Mouse (Mus musculus): ENCODE measurements around the gene Hoxc9. TPM values are rescaled to one million over a fixed set of nuclear protein-coding genes. Genes with fewer than 3 reads are reported as not detected.

The Hoxc9 gene
- polyA plus RNA-seq, 1 experiment = 0.22 TPM

GRCm38 (mm10) chr15:103000501-103000901 is 24.3 kb downstream of the Hoxc9 start:
- Histone ChIP-seq H3K27me3 (ENCODE audit: control insufficient read depth, insufficient read depth, low read length) (peaks cover 69% of the 10 kb centered on the region), H3K36me3 (ENCODE audit: control insufficient read depth, insufficient read depth, low read length) (no peaks in the 10 kb centered on the region), H3K27ac (ENCODE audit: insufficient read depth, low read depth, low read length) (peak overlapping the region; percentile 64), H3K4me1 (ENCODE audit: control insufficient read depth, insufficient read depth, insufficient read length, low read length) (peaks cover 3% of the 10 kb centered on the region; the same call in 1 of the 2 replicates), H3K4me3 (ENCODE audit: low read depth, low read length) (peak overlapping the region; percentile 50)
- TF ChIP-seq CTCF (IDR thresholded peaks at IDR 0.05; ENCODE audit: extremely low read depth, insufficient read length, insufficient replicate concordance, low read depth, low read length) = no peak
- TF ChIP-seq POLR2A (IDR thresholded peaks at IDR 0.05; ENCODE audit: low read depth, low read length) = no peak
- 12% methylated on average over 24 of the region's 24 CpGs for WGBS

- no peaks in the 10 kb centered on the region for H3K36me3 ChIP-seq (ENCODE audit: control insufficient read depth, insufficient read depth, low read length)
- no peak overlapping the region; the same call in 1 of the 2 replicates for H3K27ac ChIP-seq (ENCODE audit: insufficient read depth, low read depth, low read length)
- H3K4me3 ChIP-seq (ENCODE audit: low read depth, low read length) = no peak overlapping the region
- WGBS = 50% methylated on average over 2 of the region's 2 CpGs
- TF ChIP-seq POLR2A (IDR thresholded peaks at IDR 0.05; ENCODE audit: low read depth, low read length) (no peak), CTCF (IDR thresholded peaks at IDR 0.05; ENCODE audit: extremely low read depth, insufficient read length, insufficient replicate concordance, low read depth, low read length) (no peak)
- peaks cover 69% of the 10 kb centered on the region for H3K27me3 ChIP-seq (ENCODE audit: control insufficient read depth, insufficient read depth, low read length)
- peaks cover 3% of the 10 kb centered on the region; the same call in 1 of the 2 replicates for H3K4me1 ChIP-seq (ENCODE audit: control insufficient read depth, insufficient read depth, insufficient read length, low read length)
Observed at GRCm38 (mm10) chr15:103001370-103001769, 25.1 kb downstream of the Hoxc9 start.

- TF ChIP-seq POLR2A (IDR thresholded peaks at IDR 0.05; ENCODE audit: low read depth, low read length) (no peak), CTCF (IDR thresholded peaks at IDR 0.05; ENCODE audit: extremely low read depth, insufficient read length, insufficient replicate concordance, low read depth, low read length) (no peak)
- Histone ChIP-seq H3K27me3 (ENCODE audit: control insufficient read depth, insufficient read depth, low read length) (peaks cover 68% of the 10 kb centered on the region), H3K4me3 (ENCODE audit: low read depth, low read length) (no peak overlapping the region), H3K4me1 (ENCODE audit: control insufficient read depth, insufficient read depth, insufficient read length, low read length) (peaks cover 3% of the 10 kb centered on the region; the same call in 1 of the 2 replicates), H3K36me3 (ENCODE audit: control insufficient read depth, insufficient read depth, low read length) (no peaks in the 10 kb centered on the region), H3K27ac (ENCODE audit: insufficient read depth, low read depth, low read length) (no peak overlapping the region)
- WGBS = 25% methylated on average over 4 of the region's 4 CpGs
Observed at GRCm38 (mm10) chr15:103002156-103002555, 25.9 kb downstream of the Hoxc9 start.

- Histone ChIP-seq H3K27ac (ENCODE audit: insufficient read depth, low read depth, low read length) (no peak overlapping the region; the same call in 1 of the 2 replicates), H3K27me3 (ENCODE audit: control insufficient read depth, insufficient read depth, low read length) (peaks cover 60% of the 10 kb centered on the region), H3K4me1 (ENCODE audit: control insufficient read depth, insufficient read depth, insufficient read length, low read length) (peaks cover 3% of the 10 kb centered on the region; the same call in 1 of the 2 replicates), H3K36me3 (ENCODE audit: control insufficient read depth, insufficient read depth, low read length) (no peaks in the 10 kb centered on the region), H3K4me3 (ENCODE audit: low read depth, low read length) (no peak overlapping the region)
- 13% methylated on average over 13 of the region's 13 CpGs for WGBS
- TF ChIP-seq CTCF (IDR thresholded peaks at IDR 0.05; ENCODE audit: extremely low read depth, insufficient read length, insufficient replicate concordance, low read depth, low read length) (no peak), POLR2A (IDR thresholded peaks at IDR 0.05; ENCODE audit: low read depth, low read length) (no peak)
Observed at GRCm38 (mm10) chr15:103002821-103003448, 26.7 kb downstream of the Hoxc9 start.

DNA sequence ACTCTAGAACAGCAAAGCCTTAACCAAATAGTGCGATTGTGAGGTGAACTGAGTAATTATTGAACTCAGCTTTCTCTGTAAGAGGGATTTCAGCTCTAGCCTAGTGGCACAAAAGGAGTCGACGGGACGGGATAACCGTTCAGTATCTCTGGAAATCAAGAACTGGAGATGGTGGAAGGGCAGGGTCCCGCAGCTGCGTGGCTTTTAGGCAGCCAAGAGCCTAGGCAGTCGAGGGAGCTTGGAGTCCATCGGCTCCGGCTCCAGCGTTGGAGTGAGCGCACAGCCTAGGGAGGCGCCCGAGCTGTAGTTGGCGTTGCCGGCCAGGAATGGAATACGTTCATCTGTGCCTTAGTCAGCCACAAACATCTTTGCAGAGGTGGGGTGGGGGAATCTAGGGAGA is 29.1 kb downstream of the Hoxc9 start:
- Histone ChIP-seq H3K4me3 (ENCODE audit: low read depth, low read length) (no peak overlapping the region), H3K36me3 (ENCODE audit: control insufficient read depth, insufficient read depth, low read length) (no peaks in the 10 kb centered on the region), H3K4me1 (ENCODE audit: control insufficient read depth, insufficient read depth, insufficient read length, low read length) (peaks cover 2% of the 10 kb centered on the region; the same call in 1 of the 2 replicates), H3K27me3 (ENCODE audit: control insufficient read depth, insufficient read depth, low read length) (peaks cover 49% of the 10 kb centered on the region), H3K27ac (ENCODE audit: insufficient read depth, low read depth, low read length) (peak overlapping the region; percentile 52)
- 4% methylated on average over 17 of the region's 17 CpGs for WGBS
- no peak for TF ChIP-seq CTCF (IDR thresholded peaks at IDR 0.05; ENCODE audit: extremely low read depth, insufficient read length, insufficient replicate concordance, low read depth, low read length)
- TF ChIP-seq POLR2A (IDR thresholded peaks at IDR 0.05; ENCODE audit: low read depth, low read length) = no peak

DNA sequence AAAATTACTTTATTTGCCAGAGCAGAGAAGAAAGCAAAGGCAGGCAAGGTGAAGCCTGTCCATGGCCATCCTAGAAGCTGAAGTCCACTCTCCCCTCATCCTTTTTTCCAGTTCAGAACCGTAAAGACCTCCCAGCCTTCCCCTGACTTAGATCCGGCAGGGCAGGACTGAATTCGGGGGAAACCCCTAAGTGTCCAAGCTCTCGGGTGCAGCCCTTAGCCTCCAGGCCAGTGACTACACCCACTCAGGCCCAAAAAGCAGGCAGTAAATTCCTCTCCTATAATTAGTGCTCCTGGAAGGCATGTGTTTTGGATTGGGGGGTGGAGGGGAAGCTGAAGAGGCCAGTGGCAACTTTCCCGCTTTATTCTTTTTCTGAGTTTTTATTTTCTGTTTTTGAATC is 29.6 kb downstream of the Hoxc9 start:
- Histone ChIP-seq H3K27me3 (ENCODE audit: control insufficient read depth, insufficient read depth, low read length) (peaks cover 50% of the 10 kb centered on the region), H3K4me1 (ENCODE audit: control insufficient read depth, insufficient read depth, insufficient read length, low read length) (peaks cover 2% of the 10 kb centered on the region; the same call in 1 of the 2 replicates), H3K27ac (ENCODE audit: insufficient read depth, low read depth, low read length) (peak overlapping the region; percentile 52), H3K4me3 (ENCODE audit: low read depth, low read length) (no peak overlapping the region), H3K36me3 (ENCODE audit: control insufficient read depth, insufficient read depth, low read length) (no peaks in the 10 kb centered on the region)
- WGBS = 17% methylated on average over 5 of the region's 5 CpGs
- TF ChIP-seq POLR2A (IDR thresholded peaks at IDR 0.05; ENCODE audit: low read depth, low read length) (no peak), CTCF (IDR thresholded peaks at IDR 0.05; ENCODE audit: extremely low read depth, insufficient read length, insufficient replicate concordance, low read depth, low read length) (no peak)

- Histone ChIP-seq H3K4me1 (ENCODE audit: control insufficient read depth, insufficient read depth, insufficient read length, low read length) (peaks cover 2% of the 10 kb centered on the region; the same call in 1 of the 2 replicates), H3K4me3 (ENCODE audit: low read depth, low read length) (no peak overlapping the region), H3K36me3 (ENCODE audit: control insufficient read depth, insufficient read depth, low read length) (no peaks in the 10 kb centered on the region), H3K27ac (ENCODE audit: insufficient read depth, low read depth, low read length) (0 out of 2 replicates have a peak overlapping the region, but pooled peaks have one; percentile 52), H3K27me3 (ENCODE audit: control insufficient read depth, insufficient read depth, low read length) (peaks cover 50% of the 10 kb centered on the region)
- WGBS = 47% methylated on average over 1 of the region's 1 CpGs
- no peak for TF ChIP-seq POLR2A (IDR thresholded peaks at IDR 0.05; ENCODE audit: low read depth, low read length)
- TF ChIP-seq CTCF (IDR thresholded peaks at IDR 0.05; ENCODE audit: extremely low read depth, insufficient read length, insufficient replicate concordance, low read depth, low read length) = no peak
Observed at GRCm38 (mm10) chr15:103006326-103006725, 30.1 kb downstream of the Hoxc9 start.

Data from small intestine, adult 2 months (tissue).